Comparison of ENCODE assay signal across 8 mouse cellular contexts in the genomic region with DNA sequence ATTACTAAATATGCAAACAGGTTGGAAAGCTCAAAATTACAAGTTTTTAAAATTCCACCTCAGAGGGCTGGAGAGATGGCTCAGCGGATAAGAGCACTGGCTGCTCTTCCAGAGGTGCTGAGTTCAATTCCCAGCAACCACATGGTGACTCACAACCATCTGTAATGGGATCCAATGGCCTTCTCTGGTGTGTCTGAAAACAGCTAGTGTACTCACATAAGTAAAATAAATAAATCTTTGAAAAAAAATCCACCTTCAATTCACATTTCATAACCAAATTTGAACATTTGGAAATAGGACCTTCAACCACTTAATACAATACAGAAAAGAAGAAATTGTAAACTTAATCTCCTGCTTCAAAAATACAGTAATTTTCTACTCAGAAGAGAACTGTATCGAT. TPM values are rescaled to one million over a fixed set of nuclear protein-coding genes. Genes with fewer than 3 reads are reported as not detected.
DNase-seq lines count a peak whose midpoint lies in the region; ATAC-seq and TF ChIP-seq lines count a peak whose summit lies in the region.

No protein-coding gene starts in this region.

- peaks cover 6% of the 10 kb centered on the region for H3K79me2 ChIP-seq in heart, adult 2 months (replicated peaks; ENCODE audit: control insufficient read depth, insufficient read depth, low read length)

- WGBS in heart, adult 2 months: 25% methylated on average over 2 of the region's 2 CpGs
- WGBS in forebrain, embryonic 11.5 days: 48% methylated on average over 2 of the region's 2 CpGs
- 25% methylated on average over 2 of the region's 2 CpGs for WGBS in liver, embryonic 13.5 days (ENCODE audit: insufficient replicate concordance)

- TF ChIP-seq EP300 in heart, adult 2 months (IDR thresholded peaks at IDR 0.05; ENCODE audit: insufficient read depth, low read depth, low read length): no peak

- no peak overlapping the region; the same call in 1 of the 2 replicates for H3K9ac ChIP-seq in heart, adult 2 months (ENCODE audit: low read depth, low read length)
- H3K9ac ChIP-seq in forebrain, embryonic 11.5 days (ENCODE audit: low read length): peak overlapping the region; percentile 82
- peak overlapping the region; percentile 98 for H3K9ac ChIP-seq in liver, embryonic 13.5 days

- H3K4me3 ChIP-seq in heart, adult 2 months: peak overlapping the region; percentile 87
- peak overlapping the region; percentile 94 for H3K4me3 ChIP-seq in forebrain, embryonic 11.5 days (ENCODE audit: low read depth, low read length)
- peak overlapping the region; percentile 95 for H3K4me3 ChIP-seq in liver, embryonic 13.5 days (replicated peaks)

- no peaks in the 10 kb centered on the region for H3K9me3 ChIP-seq in forebrain, embryonic 11.5 days (ENCODE audit: control insufficient read depth, low read length)
- no peaks in the 10 kb centered on the region for H3K9me3 ChIP-seq in liver, embryonic 13.5 days (replicated peaks)

- peak overlapping the region; percentile 94 for H3K4me2 ChIP-seq in forebrain, embryonic 11.5 days (ENCODE audit: low read depth, low read length, severe bottlenecking)
- peak overlapping the region; percentile 71 for H3K4me2 ChIP-seq in liver, embryonic 13.5 days

- intact Hi-C loops in heart, adult 2 months (cut with DNase I): loop anchor here (2.0 kb wide), 3 partner anchors 39 to 147 kb away; a partner anchor contains a TSS
- intact Hi-C loops in heart, postnatal 25 days (cut with DNase I): loop anchor here (2.0 to 5.0 kb wide), 2 partner anchors 39 to 82 kb away; a partner anchor contains a TSS

- DNase-seq in heart, adult 2 months: no peak
- DNase-seq in heart, postnatal 25 days (ENCODE audit: low spot score): no peak
- peak; percentile 28 for DNase-seq in 3134 (ENCODE audit: extremely low read depth, insufficient read length, low spot score)
- DNase-seq in forebrain, embryonic 11.5 days (ENCODE audit: low spot score): no peak
- DNase-seq in liver, embryonic 13.5 days: no peak
- no peak for DNase-seq in ovary, postnatal 14 days (ENCODE audit: low spot score)
- DNase-seq in layer of hippocampus, adult 9-11 months: no peak
- DNase-seq in layer of hippocampus, postnatal 25 days (ENCODE audit: extremely low spot score in 1 of 2, low spot score in 1 of 2): no peak

- peak overlapping the region; percentile 99 for H3K27ac ChIP-seq in heart, adult 2 months
- H3K27ac ChIP-seq in forebrain, embryonic 11.5 days (ENCODE audit: low read depth, low read length): no peak overlapping the region
- H3K27ac ChIP-seq in liver, embryonic 13.5 days: peak overlapping the region; percentile 90

- H3K4me1 ChIP-seq in heart, adult 2 months (ENCODE audit: control insufficient read depth, insufficient read depth, low read length): peaks cover 3% of the 10 kb centered on the region
- 0 out of 2 replicates have a peak, but pooled peaks cover 2% of the 10 kb centered on the region for H3K4me1 ChIP-seq in forebrain, embryonic 11.5 days (replicated peaks; ENCODE audit: control insufficient read depth, insufficient read depth, low read length)
- H3K4me1 ChIP-seq in liver, embryonic 13.5 days (replicated peaks): peaks cover 38% of the 10 kb centered on the region

- TF ChIP-seq CTCF in heart, adult 2 months (IDR thresholded peaks at IDR 0.05): no peak

- H3K27me3 ChIP-seq in heart, adult 2 months (ENCODE audit: control insufficient read depth, insufficient read depth, low read length): no peaks in the 10 kb centered on the region
- H3K27me3 ChIP-seq in forebrain, embryonic 11.5 days (ENCODE audit: control insufficient read depth, insufficient read depth, low read length): no peaks in the 10 kb centered on the region
- no peaks in the 10 kb centered on the region for H3K27me3 ChIP-seq in liver, embryonic 13.5 days

- peaks cover 24% of the 10 kb centered on the region for H3K36me3 ChIP-seq in heart, adult 2 months (ENCODE audit: control insufficient read depth, insufficient read depth, low read length)
- H3K36me3 ChIP-seq in forebrain, embryonic 11.5 days (ENCODE audit: control insufficient read depth, insufficient read depth, low read length): no peaks in the 10 kb centered on the region
- 0 out of 2 replicates have a peak, but pooled peaks cover 3% of the 10 kb centered on the region for H3K36me3 ChIP-seq in liver, embryonic 13.5 days

- no peak for ATAC-seq in forebrain, embryonic 11.5 days (replicated peaks; ENCODE audit: low FRiP score)
- no peak for ATAC-seq in liver, embryonic 13.5 days (ENCODE audit: low read depth)

- TF ChIP-seq POLR2A in heart, adult 2 months (IDR thresholded peaks at IDR 0.05; ENCODE audit: insufficient read depth, low read depth, low read length): no peak

RNA-seq across cellular contexts. Expression of a gene that starts 0.9 kb away (rescaled TPM):
- total RNA-seq in heart, adult 2 months (2021): 1,000 to 10,000 TPM; 1,478 to 1,698 TPM
- polyA plus RNA-seq in heart, adult 2 months (2012; rRNA removed): 1,092 and 1,784 TPM in 2 replicates
- 1,000 to 10,000 TPM; 1,628 to 1,660 TPM for total RNA-seq in heart, postnatal 25 days (2021)
- 496 and 546 TPM in 2 replicates for polyA plus RNA-seq in forebrain, embryonic 11.5 days (2014; fragmentation: Nextera tagmentation; extraction: Ambion mirVana)
- polyA plus RNA-seq in liver, embryonic 13.5 days (2015; fragmentation: Nextera tagmentation; extraction: Ambion mirVana): 546 and 569 TPM in 2 replicates
- total RNA-seq in layer of hippocampus, postnatal 25 days (2021): 100 to 1,000 TPM; 300 to 376 TPM

RNA-seq across cellular contexts. Expression of a gene that starts 38.5 kb away (rescaled TPM):
- 10 to 100 TPM; 25.7 to 25.9 TPM for total RNA-seq in heart, adult 2 months (2021)
- polyA plus RNA-seq in heart, adult 2 months (2012; rRNA removed): 11.8 and 12.9 TPM in 2 replicates
- total RNA-seq in heart, postnatal 25 days (2021): 10 to 100 TPM; 23.2 to 28.1 TPM
- polyA plus RNA-seq in forebrain, embryonic 11.5 days (2014; fragmentation: Nextera tagmentation; extraction: Ambion mirVana): 18.2 and 23.2 TPM in 2 replicates
- polyA plus RNA-seq in liver, embryonic 13.5 days (2015; fragmentation: Nextera tagmentation; extraction: Ambion mirVana): 3.8 and 4.0 TPM in 2 replicates
- 10 to 100 TPM; 46.7 to 64.4 TPM for total RNA-seq in layer of hippocampus, postnatal 25 days (2021)

RNA-seq across cellular contexts. Expression of a gene that starts 45.8 kb away (rescaled TPM):
- 10 to 100 TPM; 36.1 to 39.6 TPM for total RNA-seq in heart, adult 2 months (2021)
- 8.4 and 17.0 TPM in 2 replicates for polyA plus RNA-seq in heart, adult 2 months (2012; rRNA removed)
- total RNA-seq in heart, postnatal 25 days (2021): 10 to 100 TPM; 37.4 to 38.3 TPM
- 32.0 and 32.6 TPM in 2 replicates for polyA plus RNA-seq in forebrain, embryonic 11.5 days (2014; fragmentation: Nextera tagmentation; extraction: Ambion mirVana)
- 10.5 and 13.2 TPM in 2 replicates for polyA plus RNA-seq in liver, embryonic 13.5 days (2015; fragmentation: Nextera tagmentation; extraction: Ambion mirVana)
- total RNA-seq in layer of hippocampus, postnatal 25 days (2021): 10 to 100 TPM; 76.0 to 81.7 TPM
